Mouse (Mus musculus) spleen, postnatal 0 days (tissue): ENCODE data around the gene Gm8369. TPM values are rescaled to one million over a fixed set of nuclear protein-coding genes. Genes with fewer than 3 reads are reported as not detected.

Experiments used
- polyA plus RNA-seq: library from polyadenylated mRNA; unstranded; fragments of >200 nt; fragmentation: Nextera tagmentation; extraction: Ambion mirVana; gene quantifications from 2 replicates; pipeline ENCODE4 v1.2.1, GENCODE M21; 2015

The Gm8369 gene
- 2.3 and 3.2 TPM in 2 replicates for polyA plus RNA-seq

DNA sequence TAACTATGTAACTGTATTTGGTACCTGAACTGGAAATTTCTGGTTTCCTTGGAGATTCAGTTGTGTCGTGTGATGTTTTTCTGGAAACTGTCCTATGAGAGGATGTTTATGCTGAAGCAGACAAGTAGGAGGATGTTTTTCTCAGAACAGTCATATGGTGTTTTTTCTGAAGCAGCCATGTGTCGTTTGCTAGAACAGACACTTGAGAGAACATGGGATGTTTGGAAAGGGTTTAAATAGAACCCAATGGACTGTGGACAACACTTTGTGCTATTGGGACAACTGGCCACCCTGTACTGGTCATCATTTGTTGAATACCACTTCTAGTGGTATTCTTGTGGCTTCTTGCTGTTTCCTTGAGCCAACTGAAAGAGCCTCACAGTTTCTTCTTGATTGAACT, at the start of gene Gm8369:
Gm8369 (plus strand) TSS at position 193 of the 400 bp plus-strand sequence.

DNA sequence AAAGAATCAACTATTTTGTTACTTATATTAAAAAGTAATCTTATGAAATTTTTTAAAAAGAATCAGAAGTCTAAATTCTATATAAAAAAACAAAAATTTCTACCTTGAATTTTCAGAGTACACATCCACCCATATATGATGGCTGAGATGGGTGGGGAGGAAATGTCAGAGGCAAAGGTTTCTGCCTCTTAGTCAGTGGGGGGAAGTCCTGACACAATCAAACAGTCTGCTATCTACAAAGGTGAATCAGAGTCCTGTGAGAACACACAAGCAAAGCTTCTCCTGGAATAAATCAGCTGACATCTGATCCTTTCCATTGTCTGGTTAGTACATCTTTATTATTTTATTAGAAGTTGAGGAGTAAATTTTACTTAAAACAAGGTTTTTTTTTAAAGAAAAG, 42.4 kb upstream of the Gm8369 start, which contains the start of gene Ms4a4b:
Ms4a4b (plus strand) TSS at position 216 of the 400 bp plus-strand sequence.

DNA sequence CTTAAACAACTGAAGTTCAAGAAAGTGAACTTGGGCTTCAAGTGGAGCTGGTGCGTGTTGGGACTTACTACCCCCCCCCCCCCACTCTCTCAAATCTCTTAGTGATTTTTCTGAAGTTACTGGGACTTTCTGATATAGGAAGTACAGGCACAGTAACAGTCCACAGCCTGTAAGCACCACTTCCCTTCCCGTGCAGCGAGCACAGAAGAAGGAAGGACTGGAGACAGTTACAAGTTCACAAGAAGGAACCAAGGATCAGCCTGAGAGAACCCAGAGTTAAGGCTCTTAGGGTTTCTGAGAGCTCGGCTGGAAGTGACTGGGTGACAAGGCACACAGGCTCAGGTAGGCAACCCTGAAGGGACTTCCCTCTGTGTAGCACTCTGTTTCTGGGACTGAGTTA, 16.5 kb upstream of the Gm8369 start, which contains the start of gene Ms4a6c:
Ms4a6c (plus strand) TSS at position 152 of the 400 bp plus-strand sequence.

DNA sequence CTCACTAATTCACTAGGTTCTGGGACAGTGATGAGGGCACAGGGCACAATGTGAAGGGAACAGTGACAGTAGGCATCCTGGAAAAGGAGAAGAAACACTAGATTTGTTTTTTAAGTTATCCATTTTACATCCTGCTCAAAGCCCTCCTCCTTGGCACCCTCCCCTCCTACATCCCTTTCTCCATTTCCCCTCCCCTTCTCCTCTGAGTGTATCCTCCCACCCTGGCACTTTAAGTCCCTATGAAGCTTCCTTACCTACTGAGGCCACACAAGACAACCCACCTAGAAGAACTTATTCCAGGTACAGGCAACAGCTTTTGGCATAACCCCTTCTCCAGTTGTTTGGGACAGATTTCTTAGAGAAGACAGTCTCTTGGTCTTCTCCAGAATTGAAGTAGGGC, 30.5 kb downstream of the Gm8369 start, which contains the start of gene Ms4a6b:
Ms4a6b (plus strand) TSS at position 267 of the 400 bp plus-strand sequence.

DNA sequence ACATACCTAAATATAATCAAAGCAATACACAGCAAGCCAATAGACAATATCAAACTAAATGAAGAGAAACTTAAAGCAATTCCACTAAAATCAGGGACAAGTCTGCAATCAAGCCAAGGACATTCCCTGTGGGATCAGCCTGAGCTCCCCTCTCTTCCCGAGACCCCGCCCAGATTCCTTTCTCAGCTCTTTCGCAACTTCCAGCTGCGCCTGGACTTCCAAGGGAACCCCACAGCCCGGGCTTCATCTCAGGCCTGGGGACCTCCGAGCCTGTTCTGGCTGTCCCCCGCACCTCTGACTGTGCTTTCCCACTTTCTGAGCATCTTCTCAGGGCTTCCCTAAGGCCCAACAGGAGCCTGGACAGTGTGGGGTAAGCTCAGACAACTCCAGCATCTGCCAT, 50.9 kb downstream of the Gm8369 start, which contains the start of gene Ms4a4d:
Ms4a4d (plus strand) TSS at position 209 of the 400 bp plus-strand sequence.

Other genes with a start within 250 kb of the Gm8369 start
- gene Ms4a1, start 219.7 kb upstream of the Gm8369 start, polyA plus RNA-seq: 10.4 and 15.5 TPM in 2 replicates
- not detected in 2 replicates for gene Ms4a5, start 202.1 kb upstream of the Gm8369 start, polyA plus RNA-seq
- 0.13 and 0.17 TPM in 2 replicates for gene Ms4a14, start 171.5 kb upstream of the Gm8369 start, polyA plus RNA-seq
- 4.8 and 8.6 TPM in 2 replicates for gene Ms4a7, start 149.8 kb upstream of the Gm8369 start, polyA plus RNA-seq
- 10.1 and 15.8 TPM in 2 replicates for gene Ms4a4a, start 110.4 kb upstream of the Gm8369 start, polyA plus RNA-seq
- 4.9 and 6.1 TPM in 2 replicates for gene Ms4a4c, start 81.2 kb upstream of the Gm8369 start, polyA plus RNA-seq
- gene Ms4a4b, start 42.4 kb upstream of the Gm8369 start, polyA plus RNA-seq: 7.8 and 15.8 TPM in 2 replicates
- gene Ms4a6c, start 16.6 kb upstream of the Gm8369 start, polyA plus RNA-seq: 19.5 and 30.6 TPM in 2 replicates
- 5.4 and 10.0 TPM in 2 replicates for gene Ms4a6b, start 30.6 kb downstream of the Gm8369 start, polyA plus RNA-seq
- 4.6 and 6.3 TPM in 2 replicates for gene Ms4a4d, start 50.9 kb downstream of the Gm8369 start, polyA plus RNA-seq
- gene Ms4a6d, start 118.9 kb downstream of the Gm8369 start, polyA plus RNA-seq: 7.3 and 9.4 TPM in 2 replicates
- 3.8 and 6.4 TPM in 2 replicates for gene Ms4a2, start 137.8 kb downstream of the Gm8369 start, polyA plus RNA-seq
- 55.4 and 73.6 TPM in 2 replicates for gene Ms4a3, start 154.9 kb downstream of the Gm8369 start, polyA plus RNA-seq
- 0.32 and 0.40 TPM in 2 replicates for gene Oosp2, start 174.6 kb downstream of the Gm8369 start, polyA plus RNA-seq
- 0.35 TPM in 1 of 2 replicates, not detected in the other for gene Oosp1, start 205.2 kb downstream of the Gm8369 start, polyA plus RNA-seq
- not detected in 2 replicates for gene Oosp3, start 211.1 kb downstream of the Gm8369 start, polyA plus RNA-seq